Mouse (Mus musculus): ENCODE measurements around the gene Sipa1. TPM values are rescaled to one million over a fixed set of nuclear protein-coding genes. Genes with fewer than 3 reads are reported as not detected.

The Sipa1 gene
- polyA plus RNA-seq, 2 experiments from 2014 or later = 19.0 to 25.6 TPM

DNA sequence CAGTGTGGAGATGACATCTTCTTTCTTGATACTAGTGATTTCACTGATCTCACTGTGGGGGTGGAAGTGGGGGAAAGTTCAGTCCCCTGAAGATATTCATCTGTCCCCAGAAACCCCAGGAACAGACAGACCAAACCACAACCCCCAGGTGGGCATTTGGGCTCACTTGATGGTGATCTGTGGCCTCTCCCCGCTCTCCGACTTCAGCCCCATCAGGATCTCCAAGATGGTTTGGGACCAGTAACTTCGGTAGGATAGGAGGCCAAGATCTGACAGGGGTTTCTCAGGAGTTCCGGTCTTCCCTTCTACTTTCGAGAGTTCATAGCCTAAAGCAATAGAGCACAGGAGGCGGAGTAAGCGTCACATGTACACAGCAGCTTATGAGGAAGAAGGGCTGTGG lies 59.8 kb downstream of the Sipa1 start:
- no peak for ATAC-seq

DNA sequence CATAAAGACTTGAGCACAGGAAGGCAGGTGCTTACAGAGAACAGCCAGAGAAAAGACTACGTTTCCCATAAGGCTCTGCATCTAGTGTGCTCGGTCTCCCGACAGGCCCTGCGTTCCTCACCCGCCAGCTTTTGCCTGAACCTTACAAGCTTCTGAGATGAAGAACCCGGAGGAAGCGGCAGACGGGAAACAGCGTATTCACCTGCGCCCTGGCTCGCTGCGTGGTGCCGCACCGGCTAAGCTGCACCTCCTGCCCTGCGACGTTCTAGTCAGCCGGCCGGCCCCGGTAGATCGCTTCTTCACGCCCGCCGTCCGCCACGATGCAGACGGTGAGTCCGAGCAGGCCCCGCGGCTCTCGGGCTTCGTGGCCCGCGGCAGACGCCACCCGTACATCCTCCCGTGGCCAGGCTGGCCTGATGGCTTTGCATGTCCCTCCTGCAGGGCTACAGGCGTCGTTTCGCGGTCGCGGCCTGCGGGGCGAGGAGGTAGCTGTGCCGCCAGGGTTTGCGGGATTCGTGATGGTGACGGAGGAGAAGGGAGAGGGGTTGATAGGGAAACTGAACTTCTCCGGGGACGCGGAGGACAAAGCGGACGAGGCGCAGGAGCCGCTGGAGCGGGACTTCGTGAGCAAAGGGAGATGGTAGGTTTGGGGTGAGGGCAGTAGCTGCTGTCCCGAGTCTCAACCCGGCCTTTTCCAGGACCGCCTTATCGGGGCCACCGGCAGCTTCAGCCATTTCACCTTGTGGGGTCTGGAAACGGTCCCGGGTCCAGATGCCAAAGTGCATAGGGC lies 61.6 kb downstream of the Sipa1 start, which contains the start of gene Rnaseh2c:
Gene Rnaseh2c, plus strand, starts transcription at position 122 of the 790 bp plus-strand sequence.
- peak; percentile 99 for ATAC-seq

Other genes with a start within 250 kb of the Sipa1 start
- 10 to 100 TPM; 56.0 to 57.2 TPM for gene Drap1, start 238.7 kb downstream of the Sipa1 start, polyA plus RNA-seq (2017; shearing (Covaris generic))
- 10 to 100 TPM; 20.8 to 28.7 TPM for gene AI837181, start 238.6 kb downstream of the Sipa1 start, polyA plus RNA-seq (2017; shearing (Covaris generic))
- not detected for gene Fosl1, start 216.2 kb downstream of the Sipa1 start, polyA plus RNA-seq (2017; shearing (Covaris generic))
- gene Ccdc85b, start 205.8 kb downstream of the Sipa1 start, polyA plus RNA-seq (2017; shearing (Covaris generic)) = under 1 TPM; 0.48 to 0.83 TPM
- 100 to 1,000 TPM in 1 of 2 experiments, 10 to 100 TPM in 1; 86.2 to 159 TPM for gene Fibp, start 203.1 kb downstream of the Sipa1 start, polyA plus RNA-seq (2017; shearing (Covaris generic))
- 100 to 1,000 TPM; 136 to 191 TPM for gene Ctsw, start 195.2 kb downstream of the Sipa1 start, polyA plus RNA-seq (2017; shearing (Covaris generic))
- 1 to 10 TPM; 1.5 to 4.6 TPM for gene Efemp2, start 189.8 kb downstream of the Sipa1 start, polyA plus RNA-seq (2017; shearing (Covaris generic))
- 10 to 100 TPM; 44.8 to 51.5 TPM for gene Mus81, start 175.3 kb downstream of the Sipa1 start, polyA plus RNA-seq (2017; shearing (Covaris generic))
- gene Cfl1, start 173.3 kb downstream of the Sipa1 start, polyA plus RNA-seq (2017; shearing (Covaris generic)) = 1,000 to 10,000 TPM; 1,977 to 2,151 TPM
- gene 1700020D05Rik, start 159.9 kb downstream of the Sipa1 start, polyA plus RNA-seq (2017; shearing (Covaris generic)) = not detected
- 10 to 100 TPM; 20.2 to 23.6 TPM for gene Snx32, start 153.2 kb downstream of the Sipa1 start, polyA plus RNA-seq (2017; shearing (Covaris generic))
- not detected for gene Ovol1, start 103.1 kb downstream of the Sipa1 start, polyA plus RNA-seq (2017; shearing (Covaris generic))
- gene Ap5b1, start 95.7 kb downstream of the Sipa1 start, polyA plus RNA-seq (2017; shearing (Covaris generic)) = 1 to 10 TPM; 3.8 to 7.4 TPM
- gene Rnaseh2c, start 61.8 kb downstream of the Sipa1 start, polyA plus RNA-seq (2017; shearing (Covaris generic)) = 100 to 1,000 TPM in 1 of 2 experiments, 10 to 100 TPM in 1; 55.0 to 102 TPM
- gene Kat5, start 53.5 kb downstream of the Sipa1 start, polyA plus RNA-seq (2017; shearing (Covaris generic)) = 10 to 100 TPM; 38.8 to 84.9 TPM
- gene Rela, start 26.2 kb downstream of the Sipa1 start, polyA plus RNA-seq (2017; shearing (Covaris generic)) = 100 to 1,000 TPM; 111 to 174 TPM
- 1 to 10 TPM; 6.3 to 8.4 TPM for gene Map3k11, start 25.0 kb upstream of the Sipa1 start, polyA plus RNA-seq (2017; shearing (Covaris generic))
- 10 to 100 TPM; 21.6 to 23.9 TPM for gene Pcnx3, start 25.2 kb upstream of the Sipa1 start, polyA plus RNA-seq (2017; shearing (Covaris generic))
- gene Kcnk7, start 40.7 kb upstream of the Sipa1 start, polyA plus RNA-seq (2017; shearing (Covaris generic)) = 1 to 10 TPM; 1.9 to 2.4 TPM
- 10 to 100 TPM; 14.4 to 20.7 TPM for gene Ehbp1l1, start 62.6 kb upstream of the Sipa1 start, polyA plus RNA-seq (2017; shearing (Covaris generic))
- 10 to 100 TPM; 43.5 to 55.3 TPM for gene Fam89b, start 65.9 kb upstream of the Sipa1 start, polyA plus RNA-seq (2017; shearing (Covaris generic))
- not detected for gene Ltbp3, start 77.2 kb upstream of the Sipa1 start, polyA plus RNA-seq (2017; shearing (Covaris generic))
- 10 to 100 TPM; 15.1 to 19.4 TPM for gene Scyl1, start 107.7 kb upstream of the Sipa1 start, polyA plus RNA-seq (2017; shearing (Covaris generic))
- gene Frmd8, start 211.6 kb upstream of the Sipa1 start, polyA plus RNA-seq (2017; shearing (Covaris generic)) = 10 to 100 TPM; 62.6 to 85.3 TPM
- 10 to 100 TPM; 51.6 to 73.7 TPM for gene Slc25a45, start 214.1 kb upstream of the Sipa1 start, polyA plus RNA-seq (2017; shearing (Covaris generic))
- gene Tigd3, start 230.4 kb upstream of the Sipa1 start, polyA plus RNA-seq (2017; shearing (Covaris generic)) = under 1 TPM; 0.51 to 0.84 TPM
- 100 to 1,000 TPM; 214 to 296 TPM for gene Dpf2, start 249.3 kb upstream of the Sipa1 start, polyA plus RNA-seq (2017; shearing (Covaris generic))

All from CD4-positive, CD25-positive, alpha-beta regulatory T cell, adult 4 months (primary cell).